17 mouse cellular contexts compared by ENCODE assay signal in genomic region chr9:83103785-83104184, GRCm38 (mm10). TPM values are rescaled to one million over a fixed set of nuclear protein-coding genes. Genes with fewer than 3 reads are reported as not detected.
DNase-seq lines count a peak whose midpoint lies in the region; ATAC-seq and TF ChIP-seq lines count a peak whose summit lies in the region.
"Had no signal": no experiment of that assay in that cellular context is flagged by ENCODE, and none has a peak within 500 bp of the region (broad histone marks: within the 10 kb centered on the region; RNA-seq: fewer than 3 reads in every experiment).

No protein-coding gene starts in this region.

- 54% methylated on average over 3 of the region's 3 CpGs for WGBS in lung, postnatal 0 days
- 73% methylated on average over 3 of the region's 3 CpGs for WGBS in lung, adult 2 months

- in situ Hi-C loops in ES-E14 (cut with MboI; ENCODE audit: low sequenced_read_pairs in 2 of 2, unreplicated experiment in 2 of 2) = no loop called here
- in situ Hi-C loops in Patski (cut with MboI; ENCODE audit: low pct_unique_long_range_greater_than_20kb) = loop anchor here (5.0 kb wide), 1 partner anchor 126 kb away; the partner anchor contains the start of gene Phip

- H3K4me1 ChIP-seq in lung, postnatal 0 days (ENCODE audit: insufficient read depth, low read depth, low read length) = no peaks in the 10 kb centered on the region
- no peaks in the 10 kb centered on the region for H3K4me1 ChIP-seq in lung, adult 2 months (ENCODE audit: control insufficient read depth, insufficient read depth, low read length)
- H3K4me1 ChIP-seq in ES-E14 (ENCODE audit: control insufficient read depth in 2 of 2, insufficient read depth in 2 of 2, low read length in 2 of 2, poor library complexity in 1 of 2) = no peaks in the 10 kb centered on the region
- H3K4me1 ChIP-seq: neural tube, embryonic 15.5 days had no signal

- CTCF ChIA-PET in Patski (lab: Charles Lee) = interaction anchor here (0.9 kb wide), 1 partner anchor 40 kb away, joined by 3 read pairs; no protein-coding TSS in a partner anchor

- no peak overlapping the region for H3K4me3 ChIP-seq in lung, postnatal 0 days (ENCODE audit: low read depth, low read length)
- no peak overlapping the region for H3K4me3 ChIP-seq in lung, adult 2 months (replicated peaks; ENCODE audit: extremely low read depth, low read depth, low read length)
- H3K4me3 ChIP-seq in ES-E14 (ENCODE audit: insufficient read depth in 1 of 2, low read depth in 1 of 2, low read length in 2 of 2, poor library complexity in 1 of 2, severe bottlenecking in 1 of 2) = no peak overlapping the region
- H3K4me3 ChIP-seq: hindbrain, embryonic 15.5 days; limb, embryonic 15.5 days; neural tube, embryonic 15.5 days had no signal

- H3K36me3 ChIP-seq in lung, postnatal 0 days (ENCODE audit: insufficient read depth, low read length) = no peaks in the 10 kb centered on the region
- H3K36me3 ChIP-seq in ES-E14 (ENCODE audit: control insufficient read depth, insufficient read depth, low read length, poor library complexity, severe bottlenecking) = no peaks in the 10 kb centered on the region
- H3K36me3 ChIP-seq: hindbrain, embryonic 15.5 days; neural tube, embryonic 15.5 days had no signal

- H3K9ac ChIP-seq in lung, postnatal 0 days (replicated peaks; ENCODE audit: low read depth) = no peak overlapping the region
- no peak overlapping the region for H3K9ac ChIP-seq in ES-E14 (ENCODE audit: insufficient read depth, low read depth, low read length, poor library complexity, severe bottlenecking)
- H3K9ac ChIP-seq: hindbrain, embryonic 15.5 days; limb, embryonic 15.5 days; lung, embryonic 14.5 days; neural tube, embryonic 15.5 days had no signal

- POLR2A ChIA-PET in Patski (lab: Charles Lee) = no interaction called here

- ATAC-seq in lung, postnatal 0 days = no peak
- ATAC-seq in Patski = peak; percentile 76
- ATAC-seq in hematopoietic stem cell, adult 5-6 weeks (replicated peaks in 1 of 2; ENCODE audit: insufficient read depth in 1 of 2, low FRiP score in 2 of 2, low TSS enrichment in 1 of 2, low read depth in 1 of 2, poor library complexity in 2 of 2, severe bottlenecking in 2 of 2) = peak; percentile 64 to 76
- ATAC-seq: intestine, postnatal 0 days had no signal

- peak; percentile 26 for DNase-seq in lung, postnatal 0 days (ENCODE audit: low spot score)
- DNase-seq in lung, adult 2 months = no peak
- no peak for DNase-seq in ES-E14 (ENCODE audit: low read depth, low spot score)
- DNase-seq in Patski (ENCODE audit: low read depth, low spot score) = no peak
- no peak for DNase-seq in cerebellum, adult 8-10 months
- no peak for DNase-seq in testis, postnatal 14 days (ENCODE audit: low spot score)
- DNase-seq: heart, postnatal 14 days; kidney, postnatal 25 days; layer of hippocampus, adult 9-11 months; lung, embryonic 14.5 days; retina, postnatal 1 day; thymus, postnatal 25 days had no signal

- H3K27ac ChIP-seq in lung, postnatal 0 days (ENCODE audit: low read length) = no peak overlapping the region
- H3K27ac ChIP-seq in ES-E14 (ENCODE audit: insufficient read depth, low read depth, low read length, poor library complexity, severe bottlenecking) = no peak overlapping the region
- H3K27ac ChIP-seq: hindbrain, embryonic 15.5 days; limb, embryonic 15.5 days; neural tube, embryonic 15.5 days had no signal

- no peak for TF ChIP-seq POLR2A in lung, adult 2 months (IDR thresholded peaks at IDR 0.05; ENCODE audit: borderline replicate concordance, extremely low read depth, low read depth, low read length)

- no peaks in the 10 kb centered on the region for H3K9me3 ChIP-seq in lung, postnatal 0 days (ENCODE audit: low read length)
- no peaks in the 10 kb centered on the region for H3K9me3 ChIP-seq in ES-E14 (ENCODE audit: control insufficient read depth, insufficient read depth, low read depth, low read length)
- H3K9me3 ChIP-seq: hindbrain, embryonic 15.5 days; limb, embryonic 15.5 days; neural tube, embryonic 15.5 days had no signal

- H3K27me3 ChIP-seq in lung, postnatal 0 days (replicated peaks; ENCODE audit: insufficient read depth, low read length) = no peaks in the 10 kb centered on the region
- no peaks in the 10 kb centered on the region for H3K27me3 ChIP-seq in Patski
- H3K27me3 ChIP-seq: hindbrain, embryonic 15.5 days; limb, embryonic 15.5 days; neural tube, embryonic 15.5 days had no signal

- no peak overlapping the region for H3K4me2 ChIP-seq in lung, postnatal 0 days (replicated peaks; ENCODE audit: low read depth, low read length)
- H3K4me2 ChIP-seq: hindbrain, embryonic 15.5 days; limb, embryonic 15.5 days; lung, embryonic 14.5 days; neural tube, embryonic 15.5 days had no signal

- TF ChIP-seq CTCF in lung, postnatal 0 days (IDR thresholded peaks at IDR 0.05) = no peak
- TF ChIP-seq CTCF in lung, adult 2 months (IDR thresholded peaks at IDR 0.05; ENCODE audit: insufficient read depth, low read length) = no peak
- no peak for TF ChIP-seq CTCF in Patski (IDR thresholded peaks at IDR 0.05)

- no peak for TF ChIP-seq EP300 in lung, postnatal 0 days (IDR thresholded peaks at IDR 0.05)

TF ChIP-seq in ES-E14, 5 proteins besides CTCF, POLR2A, EP300 and RAD21:
- TF ChIP-seq CHD2 (IDR thresholded peaks at IDR 0.05; ENCODE audit: low read depth, low read length) (no peak), ZNF384 (IDR thresholded peaks at IDR 0.05; ENCODE audit: low read depth, low read length) (no peak), MAFK (IDR thresholded peaks at IDR 0.05; ENCODE audit: insufficient read depth, low read depth, low read length) (peak; percentile 76), HCFC1 (IDR thresholded peaks at IDR 0.05; ENCODE audit: borderline replicate concordance, insufficient read depth, low read length) (no peak), ZC3H11A (IDR thresholded peaks at IDR 0.05; ENCODE audit: borderline replicate concordance, low read depth, low read length) (no peak)
TF ChIP-seq in ES-E14: peak in this region for 1.

RNA-seq across cellular contexts. Expression of gene Hmgn3, which starts 42.7 kb away (rescaled TPM):
- 32.7 and 36.9 TPM in 2 replicates for polyA plus RNA-seq in lung, postnatal 0 days (2015; fragmentation: Nextera tagmentation; extraction: Ambion mirVana)
- polyA plus RNA-seq in lung, adult 2 months (2012; rRNA removed) = 6.2 and 8.9 TPM in 2 replicates
- total RNA-seq in ES-E14 (2012; rRNA removed) = 3.9 and 9.2 TPM in 2 replicates
- 90.4 TPM for polyA plus RNA-seq in Patski (2021)
- total RNA-seq in hematopoietic stem cell, adult 5-6 weeks (2017) = 47.5 and 55.2 TPM in 2 replicates
